ENCODE assay signal across 9 mouse cellular contexts in genomic region chr6:115996171-115996851, GRCm38 (mm10). TPM values are rescaled to one million over a fixed set of nuclear protein-coding genes. Genes with fewer than 3 reads are reported as not detected.
DNase-seq lines count a peak whose midpoint lies in the region; ATAC-seq lines count a peak whose summit lies in the region.
"Had no signal": no experiment of that assay in that cellular context is flagged by ENCODE, and none has a peak within 500 bp of the region (broad histone marks: within the 10 kb centered on the region; RNA-seq: fewer than 3 reads in every experiment).

No protein-coding gene starts in this region.

- intact Hi-C loops in gastrocnemius, postnatal 36 days (cut with DNase I) = no loop called here

- peaks cover 7% of the 10 kb centered on the region; the same call in 1 of the 2 replicates for H3K27me3 ChIP-seq in kidney, embryonic 14.5 days (ENCODE audit: control insufficient read depth, insufficient read depth, low read length)

- no peaks in the 10 kb centered on the region for H3K36me3 ChIP-seq in kidney, embryonic 14.5 days (ENCODE audit: control insufficient read depth, insufficient read depth, low read length)
- H3K36me3 ChIP-seq: limb, embryonic 13.5 days had no signal

- H3K9me3 ChIP-seq in kidney, embryonic 14.5 days (ENCODE audit: control insufficient read depth, low read length) = no peaks in the 10 kb centered on the region
- H3K9me3 ChIP-seq: limb, embryonic 13.5 days had no signal

- H3K27ac ChIP-seq in kidney, embryonic 14.5 days (ENCODE audit: low read depth, low read length) = peak overlapping the region; percentile 94

- WGBS in kidney, embryonic 14.5 days = 28% methylated on average over 6 of the region's 6 CpGs

- ATAC-seq in kidney, embryonic 14.5 days (ENCODE audit: low FRiP score, low TSS enrichment) = no peak; the same call in none of the 2 replicates

- H3K9ac ChIP-seq in kidney, embryonic 14.5 days (ENCODE audit: low read depth, low read length) = no peak overlapping the region
- H3K9ac ChIP-seq: limb, embryonic 13.5 days had no signal

- peak; percentile 61 for DNase-seq in gastrocnemius, adult 18-20 months (ENCODE audit: low spot score)
- no peak for DNase-seq in gastrocnemius, postnatal 36 days
- peak; percentile 38 for DNase-seq in MEL-GATA-1-ER (ENCODE audit: extremely low read depth, low read depth)
- DNase-seq in heart, adult 11 months = peak; percentile 99
- DNase-seq in lung, postnatal 14 days = peak; percentile 64
- no peak for DNase-seq in urinary bladder, postnatal 14 days (ENCODE audit: low spot score)
- no peak for DNase-seq in right cerebral cortex, adult 18-20 months

- no peak overlapping the region for H3K4me3 ChIP-seq in kidney, embryonic 14.5 days (ENCODE audit: low read length)
- H3K4me3 ChIP-seq: limb, embryonic 13.5 days had no signal

- H3K4me2 ChIP-seq in kidney, embryonic 14.5 days (replicated peaks; ENCODE audit: low read depth, low read length) = no peak overlapping the region; the same call in 1 of the 2 replicates

- peaks cover 53% of the 10 kb centered on the region for H3K4me1 ChIP-seq in kidney, embryonic 14.5 days (ENCODE audit: control insufficient read depth, insufficient read depth, low read length)

RNA-seq across cellular contexts. Expression of gene Plxnd1, which starts 1.5 kb away (rescaled TPM):
- total RNA-seq in gastrocnemius, adult 18-20 months (2021) = 10 to 100 TPM; 20.0 to 23.7 TPM
- 10 to 100 TPM; 19.0 to 21.8 TPM for total RNA-seq in gastrocnemius, postnatal 36 days (2021)
- polyA plus RNA-seq in kidney, embryonic 14.5 days (2014; fragmentation: Nextera tagmentation; extraction: Ambion mirVana) = 58.3 and 62.7 TPM in 2 replicates

RNA-seq across cellular contexts. Expression of gene H1foo, which starts 51.6 kb away (rescaled TPM):
- not detected for total RNA-seq in gastrocnemius, adult 18-20 months (2021)
- total RNA-seq in gastrocnemius, postnatal 36 days (2021) = not detected
- not detected in 2 replicates for polyA plus RNA-seq in kidney, embryonic 14.5 days (2014; fragmentation: Nextera tagmentation; extraction: Ambion mirVana)
- polyA plus RNA-seq: limb, embryonic 13.5 days had no signal

Comparison
In these comparisons a context has a peak if more than half of its experiments do, and no peak if none do; other contexts are left out.
1. DNase-seq: peak in gastrocnemius, adult 18-20 months (single experiment), MEL-GATA-1-ER (single experiment), heart, adult 11 months (single experiment) and lung, postnatal 14 days (single experiment); none in gastrocnemius, postnatal 36 days (0 of 2), urinary bladder, postnatal 14 days (single experiment) and right cerebral cortex, adult 18-20 months (single experiment).